Mouse (Mus musculus) midbrain, embryonic 10.5 days (tissue): ENCODE results near the gene D1Ertd622e. TPM values are rescaled to one million over a fixed set of nuclear protein-coding genes. Genes with fewer than 3 reads are reported as not detected.

ENCODE experiments used
- DNase-seq: peaks from one replicate; pipeline ENCODE4 v3.0.0-alpha.2; 2017; ENCODE audit warnings: low spot score
- H3K27ac ChIP-seq: fragments of 300-500 bp; sonication (generic); replicated peaks from 2 replicates; pipeline ENCODE4 v1.5.1; 2016; ENCODE audit warnings: mild to moderate bottlenecking
- H3K27me3 ChIP-seq: fragments of 300-500 bp; sonication (generic); 2 replicates; pipeline ENCODE4 v1.6.1; 2016; ENCODE audit warnings: low read depth, mild to moderate bottlenecking; ENCODE audit not compliant: poor library complexity, severe bottlenecking
- H3K36me3 ChIP-seq: fragments of 300-500 bp; sonication (generic); 2 replicates; pipeline ENCODE4 v1.6.1; 2016; ENCODE audit warnings: mild to moderate bottlenecking, moderate library complexity
- H3K4me1 ChIP-seq: fragments of 300-500 bp; sonication (generic); 2 replicates; pipeline ENCODE4 v1.6.1; 2016
- H3K4me3 ChIP-seq: fragments of 300-500 bp; sonication (generic); 2 replicates; pipeline ENCODE4 v1.5.1; 2016; ENCODE audit warnings: mild to moderate bottlenecking, moderate library complexity
- H3K9me3 ChIP-seq: fragments of 300-500 bp; sonication (generic); replicated peaks from 2 replicates; pipeline ENCODE4 v1.6.1; 2016; ENCODE audit warnings: mild to moderate bottlenecking
- WGBS: fragments of 180-500 bp; shearing (Covaris S2); methylation state at CpG from one replicate; pipeline ENCODE4 v1.1.7; 2016; 5-methylcytosine and 5-hydroxymethylcytosine counted together
- polyA plus RNA-seq: library from polyadenylated mRNA; unstranded; fragments of >200 nt; fragmentation: Nextera tagmentation; extraction: Ambion mirVana; gene quantifications from 2 replicates; pipeline ENCODE4 v1.2.1, GENCODE M21; 2016

The D1Ertd622e gene
- polyA plus RNA-seq, 1 experiment from 2014 or later = 39.0 TPM

GRCm38 (mm10) chr1:97564641-97565040 is 97.2 kb downstream of the D1Ertd622e start:
- Histone ChIP-seq H3K4me1 (peaks cover 4% of the 10 kb centered on the region; the same call in 1 of the 2 replicates), H3K27ac (no peak overlapping the region), H3K9me3 (no peaks in the 10 kb centered on the region), H3K36me3 (no peaks in the 10 kb centered on the region), H3K4me3 (no peak overlapping the region), H3K27me3 (no peaks in the 10 kb centered on the region)
- WGBS = 92% methylated on average over 1 of the region's 1 CpGs
- no peak for DNase-seq

GRCm38 (mm10) chr1:97562867-97563266 is 99.0 kb downstream of the D1Ertd622e start:
- 95% methylated on average over 3 of the region's 3 CpGs for WGBS
- H3K27me3 ChIP-seq = no peaks in the 10 kb centered on the region
- no peaks in the 10 kb centered on the region for H3K9me3 ChIP-seq
- H3K4me1 ChIP-seq = no peaks in the 10 kb centered on the region
- no peak for DNase-seq
- H3K27ac ChIP-seq = no peak overlapping the region
- no peaks in the 10 kb centered on the region for H3K36me3 ChIP-seq
- H3K4me3 ChIP-seq = no peak overlapping the region

Other genes with a start within 250 kb of the D1Ertd622e start
- 18.0 and 19.2 TPM in 2 replicates for gene Gin1, start 108.1 kb upstream of the D1Ertd622e start, polyA plus RNA-seq
- 37.4 and 41.9 TPM in 2 replicates for gene Ppip5k2, start 108.3 kb upstream of the D1Ertd622e start, polyA plus RNA-seq